Mouse (Mus musculus) CH12.LX (cell line): Measurements from ENCODE around the gene Spink4. TPM values are rescaled to one million over a fixed set of nuclear protein-coding genes. Genes with fewer than 3 reads are reported as not detected.

Experiments
- DNase-seq: peaks from one replicate; pipeline ENCODE4 v3.0.0-alpha.2; 2013; ENCODE audit errors: extremely low read depth
- H3K27ac ChIP-seq: 2 replicates; pipeline ENCODE4 v1.5.1; 2012; ENCODE audit warnings: low read depth, mild to moderate bottlenecking, control low read depth, moderate library complexity; ENCODE audit not compliant: insufficient read depth
- H3K27me3 ChIP-seq: replicated peaks from 2 replicates; pipeline ENCODE3; 2012; ENCODE audit warnings: inconsistent platforms
- H3K36me3 ChIP-seq, 2 experiments: replicated peaks in 1 of 2; 2 replicates each; pipeline versions ENCODE3 to v1.6.1; 2012; ENCODE audit warnings: inconsistent platforms in 1 of 2, low read length in 1 of 2, mild to moderate bottlenecking in 1 of 2, mixed read lengths in 1 of 2, moderate library complexity in 1 of 2; ENCODE audit not compliant: control insufficient read depth in 1 of 2, insufficient read depth in 1 of 2
- H3K4me1 ChIP-seq, 2 experiments: 2 replicates each; pipeline ENCODE4 v1.6.1; 2012; ENCODE audit warnings: inconsistent platforms in 1 of 2, moderate library complexity in 1 of 2; ENCODE audit not compliant: insufficient read depth in 2 of 2, control insufficient read depth in 1 of 2
- H3K4me2 ChIP-seq: 2 replicates; pipeline ENCODE4 v1.6.1; 2012; ENCODE audit warnings: low read depth, mild to moderate bottlenecking, control low read depth; ENCODE audit not compliant: poor library complexity, insufficient read depth, severe bottlenecking
- H3K4me3 ChIP-seq, 3 experiments: fragments of 150-350 bp in 1 of 3; sonication (generic) in 1 of 3; replicated peaks in 1 of 3; 2 replicates each; pipeline versions ENCODE3 to v1.5.1; 2011 to 2012; ENCODE audit warnings: low read depth in 2 of 3, low read length in 2 of 3, mild to moderate bottlenecking in 2 of 3, moderate library complexity in 2 of 3, control low read depth in 1 of 3, improper control_type of control experiment in 1 of 3, inconsistent platforms in 1 of 3, mixed read lengths in 1 of 3; ENCODE audit not compliant: poor library complexity in 1 of 3
- H3K79me2 ChIP-seq: replicated peaks from 2 replicates; pipeline ENCODE4 v1.6.1; 2012; ENCODE audit warnings: mild to moderate bottlenecking, moderate library complexity; ENCODE audit not compliant: control insufficient read depth, poor library complexity, insufficient read depth, severe bottlenecking; ENCODE audit errors: extremely low read depth
- H3K9ac ChIP-seq: 2 replicates; pipeline ENCODE4 v1.6.1; 2012; ENCODE audit warnings: low read depth, mild to moderate bottlenecking, control low read depth, moderate library complexity; ENCODE audit not compliant: insufficient read depth
- H3K9me3 ChIP-seq: replicated peaks from 2 replicates; pipeline ENCODE3; 2012; ENCODE audit warnings: low read length, inconsistent platforms, mixed read lengths
- BHLHE40 ChIP-seq: IDR thresholded peaks from 2 replicates; pipeline ENCODE4 v1.6.1; 2011; ENCODE audit warnings: mild to moderate bottlenecking, low read depth, low read length, improper control_type of control experiment
- CHD1 ChIP-seq: IDR thresholded peaks from 2 replicates; pipeline ENCODE4 v1.6.1; 2012; ENCODE audit warnings: low read depth, low read length, improper control_type of control experiment, inconsistent platforms
- CHD2 ChIP-seq: IDR thresholded peaks from 2 replicates; pipeline ENCODE4 v1.6.1; 2011; ENCODE audit warnings: low read length, improper control_type of control experiment
- ELF1 ChIP-seq: IDR thresholded peaks from 2 replicates; pipeline ENCODE4 v1.6.1; 2014; ENCODE audit warnings: low read depth, mild to moderate bottlenecking, inconsistent platforms, low read length, improper control_type of control experiment
- IRF4 ChIP-seq: IDR thresholded peaks from 2 replicates; pipeline ENCODE4 v1.6.1; 2014; ENCODE audit warnings: low read depth, mild to moderate bottlenecking, inconsistent platforms, low read length, improper control_type of control experiment
- JUND ChIP-seq: conservative IDR thresholded peaks from 2 replicates; pipeline ENCODE4 v1.6.1; 2011; ENCODE audit warnings: low read depth, low read length, improper control_type of control experiment
- KAT2A ChIP-seq: IDR thresholded peaks from 2 replicates; pipeline ENCODE4 v1.6.1; 2012; ENCODE audit warnings: low read length, improper control_type of control experiment, inconsistent platforms; ENCODE audit not compliant: insufficient replicate concordance
- MYC ChIP-seq: IDR thresholded peaks from 2 replicates; pipeline ENCODE4 v1.6.1; 2011; ENCODE audit warnings: low read depth, mild to moderate bottlenecking, improper control_type of control experiment, low read length
- NRF1 ChIP-seq: IDR thresholded peaks from 2 replicates; pipeline ENCODE4 v1.6.1; 2014; ENCODE audit warnings: low read depth, mild to moderate bottlenecking, inconsistent platforms, low read length, improper control_type of control experiment, moderate library complexity
- RAD21 ChIP-seq: IDR thresholded peaks from 2 replicates; pipeline ENCODE4 v1.6.1; 2011; ENCODE audit warnings: low read depth, mild to moderate bottlenecking, low read length, improper control_type of control experiment, moderate library complexity
- TBP ChIP-seq: conservative IDR thresholded peaks from 2 replicates; pipeline ENCODE4 v1.6.1; 2011; ENCODE audit warnings: low read depth, low read length, improper control_type of control experiment
- TCF12 ChIP-seq: IDR thresholded peaks from 2 replicates; pipeline ENCODE4 v1.6.1; 2014; ENCODE audit warnings: low read depth, mild to moderate bottlenecking, inconsistent platforms, low read length, improper control_type of control experiment
- USF1 ChIP-seq: IDR thresholded peaks from 2 replicates; pipeline ENCODE4 v1.6.1; 2014; ENCODE audit warnings: low read depth, mild to moderate bottlenecking, inconsistent platforms, low read length, improper control_type of control experiment
- USF2 ChIP-seq: conservative IDR thresholded peaks from 2 replicates; pipeline ENCODE4 v1.6.1; 2011; ENCODE audit warnings: low read depth, low read length, improper control_type of control experiment
- ZC3H11A ChIP-seq: IDR thresholded peaks from 2 replicates; pipeline ENCODE4 v1.6.1; 2012; ENCODE audit warnings: low read depth, mild to moderate bottlenecking, inconsistent platforms, low read length, improper control_type of control experiment
- ZKSCAN1 ChIP-seq: IDR thresholded peaks from 2 replicates; pipeline ENCODE4 v1.6.1; 2012; ENCODE audit warnings: low read depth, inconsistent platforms, low read length, improper control_type of control experiment, borderline replicate concordance
- ZMIZ1 ChIP-seq: IDR thresholded peaks from 2 replicates; pipeline ENCODE4 v1.6.1; 2012; ENCODE audit warnings: low read depth, mild to moderate bottlenecking, inconsistent platforms, low read length, improper control_type of control experiment
- ZNF384 ChIP-seq: IDR thresholded peaks from 2 replicates; pipeline ENCODE4 v1.6.1; 2012; ENCODE audit warnings: low read depth, low read length, improper control_type of control experiment, inconsistent platforms
- dilution Hi-C: fragments of 300-500 bp; cut with MboI; formaldehyde crosslinking; loops from 2 replicates; pipeline ENCODE4 v1.14.3; 2020; ENCODE audit warnings: low sequenced_read_pairs; ENCODE audit not compliant: extremely low pct_unique_long_range_greater_than_20kb, extremely low pct_ligation_motif_present
- in situ Hi-C: fragments of 300-500 bp; cut with MboI; formaldehyde crosslinking; loops from 3 replicates; pipeline ENCODE4 v1.14.3; 2019; ENCODE audit warnings: low sequenced_read_pairs, low pct_ligation_motif_present, low pct_unique_long_range_greater_than_20kb, mixed read lengths
- polyA plus RNA-seq: library from polyadenylated mRNA; unstranded; fragments of >175 nt; gene quantifications from 2 replicates; pipeline ENCODE4 v1.2.1, GENCODE M21; 2012; ENCODE audit warnings: low read depth; ENCODE audit not compliant: insufficient read length
- total RNA-seq, 2 experiments: library from RNA; depleted of rRNA; stranded (reverse); fragments of 300-350 nt in 1 of 2; fragments of >200 nt in 1 of 2; gene quantifications; 2 replicates each; pipeline ENCODE4 v1.2.3; 2012 to 2014

Spink4 gene
- total and polyA plus RNA-seq, 3 experiments: not detected

- Histone ChIP-seq H3K4me1 (no peaks in the 10 kb centered on the region), H3K36me3 (peaks cover 78 to 94% of the 10 kb centered on the region in 2 experiments), H3K27ac (no peak overlapping the region), H3K27me3 (no peaks in the 10 kb centered on the region), H3K79me2 (no peaks in the 10 kb centered on the region; the same call in 1 of the 2 replicates), H3K4me3 (no peak overlapping the region), H3K4me2 (no peak overlapping the region), H3K9ac (no peak overlapping the region), H3K9me3 (peaks cover 14% of the 10 kb centered on the region)
- no peak for DNase-seq
- TF ChIP-seq ZNF384: no peak
- no peak for TF ChIP-seq JUND
- TF ChIP-seq RAD21: no peak
- TF ChIP-seq CHD2: no peak
- TF ChIP-seq MYC: no peak
- TF ChIP-seq NRF1: no peak
- dilution Hi-C loops: no loop called here
- in situ Hi-C loops: no loop called here
These were observed 18.9 kb downstream of the Spink4 start for GRCm38 (mm10) chr4:40938793-40939192.

- Histone ChIP-seq H3K9me3 (peaks cover 14% of the 10 kb centered on the region), H3K79me2 (peaks cover 20% of the 10 kb centered on the region), H3K27me3 (no peaks in the 10 kb centered on the region), H3K4me3 (no peak overlapping the region), H3K9ac (no peak overlapping the region), H3K4me1 (peaks cover 5 to 21% of the 10 kb centered on the region in 2 experiments; a peak in 3 of 4 replicates), H3K27ac (no peak overlapping the region), H3K36me3 (peaks cover 41 to 72% of the 10 kb centered on the region in 2 experiments), H3K4me2 (no peak overlapping the region)
- TF ChIP-seq ZNF384 (no peak), ZMIZ1 (no peak), TBP (no peak), TCF12 (no peak), USF1 (no peak), ZC3H11A (no peak), USF2 (no peak), IRF4 (no peak), NRF1 (no peak), ELF1 (no peak), KAT2A (no peak), BHLHE40 (no peak), RAD21 (no peak), CHD1 (no peak), MYC (no peak), ZKSCAN1 (no peak), JUND (no peak)
- in situ Hi-C loops: no loop called here
- peak; percentile 7 for DNase-seq
- dilution Hi-C loops: no loop called here
These were observed 23.8 kb downstream of the Spink4 start for GRCm38 (mm10) chr4:40943651-40944050.
